Mouse (Mus musculus) forebrain, embryonic 15.5 days (tissue): ENCODE results near the gene Angpt4. TPM values are rescaled to one million over a fixed set of nuclear protein-coding genes. Genes with fewer than 3 reads are reported as not detected.
A peak's percentile ranks its signal among the peaks of the same experiment; 100 is the strongest.

Experiments
- ATAC-seq: fragments of 200-750 bp; cut with Nextera tagmentation; replicated peaks from 2 replicates; pipeline ENCODE4 v1.8.0; 2017; ENCODE audit warnings: mild to moderate bottlenecking, moderate TSS enrichment, moderate library complexity
- H3K27ac ChIP-seq: fragments of 300-500 bp; sonication (generic); replicated peaks from 2 replicates; pipeline ENCODE4 v1.5.1; 2015; ENCODE audit warnings: mild to moderate bottlenecking, inconsistent platforms
- H3K27me3 ChIP-seq: fragments of 300-500 bp; sonication (generic); 2 replicates; pipeline ENCODE4 v1.6.1; 2015; ENCODE audit warnings: inconsistent platforms
- H3K36me3 ChIP-seq: fragments of 300-500 bp; sonication (generic); 2 replicates; pipeline ENCODE4 v1.6.1; 2015; ENCODE audit warnings: mild to moderate bottlenecking, inconsistent platforms
- H3K4me1 ChIP-seq: fragments of 300-500 bp; sonication (generic); 2 replicates; pipeline ENCODE4 v1.6.1; 2015; ENCODE audit warnings: inconsistent platforms
- H3K4me2 ChIP-seq: fragments of 300-500 bp; sonication (generic); replicated peaks from 2 replicates; pipeline ENCODE4 v1.6.1; 2015; ENCODE audit warnings: mild to moderate bottlenecking, inconsistent platforms
- H3K4me3 ChIP-seq: fragments of 300-500 bp; sonication (generic); 2 replicates; pipeline ENCODE4 v1.5.1; 2015; ENCODE audit warnings: mild to moderate bottlenecking, inconsistent platforms
- H3K9ac ChIP-seq: fragments of 300-500 bp; sonication (generic); replicated peaks from 2 replicates; pipeline ENCODE4 v1.6.1; 2015; ENCODE audit warnings: mild to moderate bottlenecking, inconsistent platforms
- H3K9me3 ChIP-seq: fragments of 300-500 bp; sonication (generic); 2 replicates; pipeline ENCODE4 v1.6.1; 2016; ENCODE audit warnings: inconsistent platforms
- WGBS: fragments of 180-500 bp; shearing (Covaris S2); methylation state at CpG from one replicate; pipeline ENCODE4 v1.1.7; 2015; ENCODE audit warnings: mixed read lengths; 5-methylcytosine and 5-hydroxymethylcytosine counted together
- polyA plus RNA-seq: library from polyadenylated mRNA; unstranded; fragments of >200 nt; fragmentation: Nextera tagmentation; extraction: Ambion mirVana; gene quantifications from 2 replicates; pipeline ENCODE4 v1.2.1, GENCODE M21; 2015

The Angpt4 gene
- polyA plus RNA-seq, 1 experiment from 2014 or later, result not detected

DNA sequence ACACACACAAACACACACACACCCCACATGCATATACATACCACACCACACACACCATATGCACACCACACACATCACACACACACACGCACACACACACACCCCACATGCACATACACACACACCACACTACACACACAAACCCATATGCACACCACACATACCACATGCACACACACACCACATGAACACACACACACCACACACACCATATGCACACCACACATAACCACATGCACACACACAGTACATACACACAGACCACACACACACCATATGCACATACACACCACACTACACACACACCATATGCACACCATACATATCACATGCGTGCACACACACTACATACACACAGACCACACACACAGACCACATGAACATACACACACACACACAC lies 36.6 kb downstream of the Angpt4 start:
- 98% methylated on average over 2 of the region's 2 CpGs for WGBS
- Histone ChIP-seq H3K27ac (no peak overlapping the region), H3K9me3 (no peaks in the 10 kb centered on the region), H3K4me3 (no peak overlapping the region), H3K4me1 (no peaks in the 10 kb centered on the region), H3K4me2 (no peak overlapping the region), H3K36me3 (no peaks in the 10 kb centered on the region), H3K27me3 (no peaks in the 10 kb centered on the region), H3K9ac (no peak overlapping the region)
- no peak for ATAC-seq

DNA sequence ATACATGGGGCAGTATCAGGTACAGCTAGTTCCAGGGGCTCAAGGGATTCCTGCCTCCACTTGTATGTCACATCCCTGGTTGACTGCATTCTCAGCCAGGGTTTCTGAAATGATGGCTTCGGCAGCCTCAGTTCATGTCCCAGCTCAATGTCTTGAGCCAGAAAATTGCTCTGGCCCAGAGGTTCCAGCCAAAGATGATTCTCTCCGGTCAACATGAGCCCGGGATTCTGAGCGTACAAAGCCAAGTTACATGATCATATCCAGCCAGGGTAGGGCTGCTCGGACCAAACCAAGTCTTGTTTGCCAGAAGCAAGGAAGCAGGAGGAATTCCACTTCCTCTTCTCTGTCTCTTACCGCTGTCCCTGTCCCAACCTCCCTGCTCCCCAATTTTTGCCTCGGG lies 37.3 kb downstream of the Angpt4 start:
- no peak overlapping the region for H3K9ac ChIP-seq
- no peaks in the 10 kb centered on the region for H3K4me1 ChIP-seq
- 85% methylated on average over 7 of the region's 7 CpGs for WGBS
- H3K4me3 ChIP-seq, result no peak overlapping the region
- H3K36me3 ChIP-seq, result no peaks in the 10 kb centered on the region
- no peak overlapping the region for H3K4me2 ChIP-seq
- H3K9me3 ChIP-seq, result no peaks in the 10 kb centered on the region
- no peak for ATAC-seq
- no peaks in the 10 kb centered on the region for H3K27me3 ChIP-seq
- H3K27ac ChIP-seq, result no peak overlapping the region

DNA sequence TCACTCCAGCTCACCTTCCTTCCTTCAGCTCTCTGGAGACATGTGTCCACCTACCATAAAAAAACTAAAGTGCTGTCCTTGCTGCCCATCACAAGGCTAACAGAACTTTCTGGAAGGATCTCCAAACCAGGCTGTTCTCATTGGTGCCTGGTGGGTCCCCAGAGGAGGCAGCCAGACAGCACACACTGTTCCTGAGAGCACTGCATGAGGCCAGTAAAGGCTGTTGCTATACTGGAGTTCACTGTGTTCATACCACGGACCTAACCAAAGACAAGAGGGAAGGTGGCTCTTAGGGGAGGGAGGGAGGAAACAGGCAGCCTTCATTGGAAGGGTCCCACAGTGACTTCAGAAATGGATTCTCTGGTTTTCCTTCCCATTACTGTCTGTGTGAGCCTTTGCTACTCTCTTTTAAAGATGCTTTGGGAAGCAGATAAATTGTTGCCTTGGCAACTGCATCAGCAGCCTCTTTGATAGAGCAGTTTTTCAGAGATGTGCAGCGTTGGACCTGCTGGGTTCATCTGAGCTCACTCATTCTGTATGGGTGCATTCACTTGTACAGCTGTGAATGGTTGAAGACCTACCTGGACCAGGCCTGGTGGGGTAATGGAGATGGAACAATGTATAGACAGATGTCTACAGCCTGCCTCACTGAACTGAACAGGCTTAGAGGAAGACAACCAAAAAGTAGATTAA lies 38.2 kb downstream of the Angpt4 start:
- no peaks in the 10 kb centered on the region for H3K36me3 ChIP-seq
- ATAC-seq, result peak; percentile 71
- H3K27ac ChIP-seq, result peak overlapping the region; percentile 38; the same call in 1 of the 2 replicates
- H3K4me3 ChIP-seq, result no peak overlapping the region
- H3K4me1 ChIP-seq, result no peaks in the 10 kb centered on the region
- H3K4me2 ChIP-seq, result no peak overlapping the region
- H3K9me3 ChIP-seq, result no peaks in the 10 kb centered on the region
- no peaks in the 10 kb centered on the region for H3K27me3 ChIP-seq
- 48% methylated on average over 2 of the region's 2 CpGs for WGBS
- no peak overlapping the region for H3K9ac ChIP-seq

DNA sequence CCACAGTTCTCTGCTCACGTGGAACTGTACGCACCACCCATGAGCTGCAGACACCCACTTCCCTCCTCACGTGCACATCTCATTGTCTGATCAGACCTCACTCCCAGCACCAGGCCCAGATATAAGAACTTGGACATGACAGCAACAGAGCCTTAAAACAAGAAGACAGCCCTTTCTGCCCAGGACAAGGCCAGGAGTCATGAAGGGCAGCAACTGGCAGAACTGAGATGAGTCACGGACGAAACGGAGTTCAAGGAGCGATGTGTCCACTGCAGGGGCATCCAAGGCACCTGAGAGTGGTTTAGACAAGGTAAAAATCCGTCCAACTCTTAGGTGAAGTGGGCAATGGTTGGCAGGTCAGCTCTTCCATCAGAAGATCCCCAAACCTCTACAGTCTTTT lies 42.7 kb downstream of the Angpt4 start:
- Histone ChIP-seq H3K9me3 (no peaks in the 10 kb centered on the region), H3K9ac (no peak overlapping the region), H3K4me3 (no peak overlapping the region), H3K4me2 (no peak overlapping the region), H3K27ac (no peak overlapping the region), H3K27me3 (no peaks in the 10 kb centered on the region), H3K4me1 (peaks cover 6% of the 10 kb centered on the region), H3K36me3 (no peaks in the 10 kb centered on the region)
- ATAC-seq, result no peak
- WGBS, result 89% methylated on average over 8 of the region's 8 CpGs

DNA sequence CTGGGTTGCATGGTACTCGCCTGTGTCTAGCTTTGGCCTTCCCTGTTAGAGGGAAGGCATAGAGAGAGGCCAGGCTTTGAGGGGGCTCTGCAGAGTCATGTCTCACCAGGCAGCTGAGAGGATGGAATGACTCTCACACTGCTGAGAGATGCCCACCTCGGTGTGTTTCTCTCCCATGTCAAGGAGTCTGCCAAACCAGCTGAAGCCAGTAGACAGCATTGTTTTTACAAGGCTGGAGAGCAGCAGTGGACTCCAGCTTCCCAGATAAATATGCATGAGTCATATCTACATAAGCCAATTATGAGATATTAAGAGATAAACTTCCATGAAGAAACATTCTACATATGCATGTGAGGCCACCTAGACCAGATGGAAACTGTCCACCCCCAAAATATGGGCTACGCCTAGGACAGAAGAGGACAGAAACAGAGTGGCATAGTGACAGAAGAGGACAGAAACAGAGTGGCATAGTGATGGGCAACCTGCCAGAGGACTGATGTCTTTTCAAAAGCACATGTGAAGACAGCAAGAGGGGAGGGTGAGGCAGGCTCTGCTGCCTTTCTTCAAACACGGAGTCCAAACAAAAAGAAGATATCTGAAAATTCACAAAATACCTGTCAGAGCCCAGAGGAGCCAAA lies 45.6 kb downstream of the Angpt4 start:
- no peak for ATAC-seq
- no peak overlapping the region for H3K4me3 ChIP-seq
- H3K27me3 ChIP-seq, result no peaks in the 10 kb centered on the region
- no peak overlapping the region for H3K9ac ChIP-seq
- no peaks in the 10 kb centered on the region for H3K36me3 ChIP-seq
- H3K4me2 ChIP-seq, result no peak overlapping the region
- peaks cover 9% of the 10 kb centered on the region for H3K4me1 ChIP-seq
- no peaks in the 10 kb centered on the region for H3K9me3 ChIP-seq
- WGBS, result 64% methylated on average over 4 of the region's 4 CpGs
- peak overlapping the region; percentile 37; the same call in 1 of the 2 replicates for H3K27ac ChIP-seq

DNA sequence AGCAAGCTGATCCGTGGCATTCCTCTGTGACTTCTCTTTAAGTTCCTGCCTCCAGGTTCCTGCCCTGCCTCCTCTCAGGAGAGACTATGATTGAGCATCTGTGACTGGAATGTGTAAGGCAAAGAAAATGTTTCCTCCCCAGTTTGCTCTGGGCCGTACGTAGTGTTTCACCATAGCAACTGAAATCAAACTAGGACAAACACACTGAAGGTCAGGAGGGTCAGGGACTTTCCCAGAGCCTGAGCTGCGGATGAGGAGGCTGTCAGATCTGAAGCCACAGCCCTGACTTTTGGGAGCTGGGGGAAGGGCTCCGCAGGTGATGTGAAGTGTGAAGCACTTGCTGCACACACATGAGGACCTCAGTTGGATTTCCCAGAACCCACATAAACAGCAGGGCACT lies 48.3 kb downstream of the Angpt4 start:
- no peak for ATAC-seq
- no peaks in the 10 kb centered on the region for H3K36me3 ChIP-seq
- no peak overlapping the region for H3K4me3 ChIP-seq

DNA sequence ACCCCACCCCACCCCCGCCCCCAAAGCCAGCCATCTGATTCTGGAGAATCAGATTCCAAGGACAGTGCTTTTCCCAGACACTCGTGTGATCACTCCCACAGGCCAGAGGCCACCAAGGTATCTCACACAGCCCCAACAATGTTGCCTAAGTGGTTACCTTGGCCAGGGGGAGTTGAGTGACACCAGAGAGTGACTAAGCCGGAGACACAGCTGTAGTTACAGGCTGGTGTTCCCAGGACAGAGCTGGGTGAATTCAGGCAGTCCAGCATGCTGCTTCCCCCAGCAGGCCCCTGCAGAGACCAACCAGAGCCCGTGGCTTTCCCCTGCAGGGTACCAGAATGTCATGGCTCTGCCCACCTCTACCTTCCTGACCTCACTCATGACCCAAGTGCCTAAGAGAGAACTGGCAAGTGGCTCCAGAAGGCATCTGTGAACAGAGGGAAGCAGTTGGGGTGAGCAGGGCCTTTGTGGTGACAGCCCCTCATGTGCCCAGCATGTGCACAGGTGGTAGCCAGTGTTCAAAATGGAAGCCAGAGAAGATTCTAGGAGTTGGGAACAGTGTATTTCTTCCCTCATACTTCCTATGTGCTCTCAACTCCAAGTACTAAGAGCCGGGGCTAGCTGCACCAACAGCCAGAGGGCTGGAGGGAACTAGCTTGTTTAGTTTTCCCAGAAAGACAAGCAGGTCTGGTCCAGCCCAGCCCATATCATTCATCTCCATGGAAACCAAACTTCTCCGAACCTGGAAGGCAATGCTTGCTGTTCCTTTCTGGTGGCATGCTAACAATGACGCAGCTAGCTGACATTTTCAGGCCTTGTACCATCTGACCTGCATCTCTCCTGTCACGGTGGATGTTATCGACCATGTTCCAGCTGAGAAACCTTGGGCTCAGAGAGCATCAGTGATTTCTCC lies 50.5 kb downstream of the Angpt4 start:
- H3K4me2 ChIP-seq, result no peak overlapping the region
- H3K36me3 ChIP-seq, result no peaks in the 10 kb centered on the region
- no peaks in the 10 kb centered on the region for H3K27me3 ChIP-seq
- H3K27ac ChIP-seq, result 0 out of 2 replicates have a peak overlapping the region, but pooled peaks have one; percentile 44
- H3K9ac ChIP-seq, result no peak overlapping the region
- H3K4me1 ChIP-seq, result peaks cover 36% of the 10 kb centered on the region
- 38% methylated on average over 9 of the region's 9 CpGs for WGBS
- no peak for ATAC-seq
- H3K9me3 ChIP-seq, result no peaks in the 10 kb centered on the region
- H3K4me3 ChIP-seq, result no peak overlapping the region

More for the DNA sequence above, 48.3 kb downstream of the Angpt4 start:
- Histone ChIP-seq H3K4me2 (no peak overlapping the region), H3K9me3 (no peaks in the 10 kb centered on the region), H3K27me3 (no peaks in the 10 kb centered on the region), H3K4me1 (peaks cover 31% of the 10 kb centered on the region), H3K9ac (no peak overlapping the region), H3K27ac (no peak overlapping the region)
- 53% methylated on average over 5 of the region's 5 CpGs for WGBS

DNA sequence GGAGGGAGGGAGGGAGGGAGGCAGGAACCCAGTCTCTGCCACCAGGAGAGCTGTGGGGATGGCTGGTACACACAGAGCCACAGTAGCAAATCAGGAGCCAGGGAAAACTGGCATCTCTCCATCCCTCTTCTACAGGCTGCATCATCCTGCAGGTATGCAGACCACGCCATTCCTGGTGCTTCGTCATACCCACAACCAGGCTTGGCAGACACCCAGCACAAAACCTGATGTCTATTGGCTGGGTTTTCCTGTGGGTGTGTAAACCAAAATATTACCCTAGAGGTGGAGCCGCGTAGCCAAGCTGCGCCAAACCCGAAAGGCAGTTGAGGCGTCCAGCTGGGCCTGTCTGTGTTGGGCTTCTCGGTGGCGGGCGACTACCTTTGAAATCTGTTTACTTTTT lies 51.5 kb downstream of the Angpt4 start:
- peak; percentile 60 for ATAC-seq
- H3K27me3 ChIP-seq, result no peaks in the 10 kb centered on the region
- H3K36me3 ChIP-seq, result no peaks in the 10 kb centered on the region
- H3K4me3 ChIP-seq, result no peak overlapping the region
- peaks cover 42% of the 10 kb centered on the region for H3K4me1 ChIP-seq
- no peaks in the 10 kb centered on the region for H3K9me3 ChIP-seq
- WGBS, result 30% methylated on average over 10 of the region's 10 CpGs
- H3K4me2 ChIP-seq, result no peak overlapping the region
- no peak overlapping the region for H3K9ac ChIP-seq
- H3K27ac ChIP-seq, result peak overlapping the region; percentile 31

DNA sequence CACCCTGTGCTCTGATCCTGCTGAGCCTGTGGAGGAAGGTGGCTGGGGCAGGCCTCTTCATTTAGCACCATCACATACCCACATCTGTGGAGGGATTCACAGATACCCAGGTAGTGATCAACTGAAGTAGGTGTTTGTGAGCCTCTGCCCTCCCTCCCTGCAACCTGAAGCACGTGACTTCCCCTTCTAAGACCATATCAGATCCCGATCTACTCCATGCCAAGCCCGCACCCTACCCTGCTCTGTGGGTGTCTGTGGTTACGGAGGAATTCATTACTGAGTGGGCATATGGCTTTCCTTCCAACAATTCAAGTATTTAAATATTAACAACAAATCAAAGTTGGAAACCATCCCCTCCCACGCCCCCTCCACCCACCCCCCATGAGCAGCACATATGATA lies 52.3 kb downstream of the Angpt4 start:
- H3K9ac ChIP-seq, result no peak overlapping the region
- H3K4me3 ChIP-seq, result no peak overlapping the region
- no peaks in the 10 kb centered on the region for H3K9me3 ChIP-seq
- WGBS, result 78% methylated on average over 5 of the region's 5 CpGs
- H3K27me3 ChIP-seq, result no peaks in the 10 kb centered on the region
- H3K27ac ChIP-seq, result no peak overlapping the region
- H3K4me2 ChIP-seq, result no peak overlapping the region
- H3K4me1 ChIP-seq, result peaks cover 51% of the 10 kb centered on the region
- H3K36me3 ChIP-seq, result no peaks in the 10 kb centered on the region
- no peak for ATAC-seq

DNA sequence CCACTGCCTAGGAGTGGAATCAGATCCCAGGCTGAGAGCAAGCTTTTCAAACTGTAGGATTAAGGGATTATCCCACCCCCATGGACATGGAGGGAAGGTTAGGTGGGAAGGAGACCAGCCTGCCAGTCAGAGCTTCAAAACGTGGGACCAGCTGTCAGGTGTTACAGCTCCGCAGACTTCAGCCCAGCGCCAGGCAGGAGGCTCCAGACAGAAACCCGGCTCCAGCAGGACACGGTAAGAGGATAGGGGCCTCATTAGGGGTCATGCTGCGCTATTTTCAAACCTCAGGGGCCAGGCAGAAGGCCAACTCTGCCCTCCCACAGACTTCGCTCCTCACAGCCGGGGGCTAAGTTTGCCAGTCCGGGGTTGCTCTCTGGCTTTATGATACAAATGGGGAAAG lies 53.0 kb downstream of the Angpt4 start:
- H3K4me2 ChIP-seq, result no peak overlapping the region
- no peak overlapping the region for H3K4me3 ChIP-seq
- H3K9me3 ChIP-seq, result no peaks in the 10 kb centered on the region
- H3K36me3 ChIP-seq, result no peaks in the 10 kb centered on the region
- H3K27me3 ChIP-seq, result no peaks in the 10 kb centered on the region
- 4% methylated on average over 9 of the region's 9 CpGs for WGBS
- peak overlapping the region; percentile 16 for H3K27ac ChIP-seq
- ATAC-seq, result no peak
- peaks cover 58% of the 10 kb centered on the region for H3K4me1 ChIP-seq
- no peak overlapping the region for H3K9ac ChIP-seq

DNA sequence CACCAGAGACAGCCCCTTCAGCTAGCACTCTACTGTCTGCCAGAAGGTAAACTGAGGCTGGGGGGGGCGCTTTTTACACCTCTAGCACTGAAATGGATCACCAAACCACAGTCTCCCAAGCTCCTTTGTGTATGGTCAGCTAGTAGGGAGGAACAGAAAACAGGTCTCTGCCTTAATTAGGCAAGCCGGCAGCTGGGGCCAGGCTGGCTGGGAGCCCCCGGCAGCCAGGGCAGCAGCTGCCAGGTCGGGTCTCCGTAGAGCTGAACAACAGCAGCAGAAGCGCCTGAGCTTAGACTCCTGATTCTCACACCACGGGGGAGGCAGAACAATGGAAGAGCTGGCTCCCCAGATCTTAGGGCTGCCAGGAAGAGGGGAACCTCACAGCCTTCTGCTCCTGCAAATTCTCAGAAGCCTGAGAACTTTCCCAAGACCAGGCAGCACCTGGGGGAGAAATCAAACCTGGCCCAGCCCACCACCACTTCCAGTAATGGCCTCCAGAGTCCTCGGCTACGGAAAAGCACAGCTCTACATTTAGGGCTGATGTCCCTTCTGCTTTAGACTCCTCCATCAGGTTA lies 56.3 kb downstream of the Angpt4 start:
- no peaks in the 10 kb centered on the region for H3K36me3 ChIP-seq
- H3K27ac ChIP-seq, result peak overlapping the region; percentile 66
- H3K4me2 ChIP-seq, result peak overlapping the region; percentile 38
- no peak overlapping the region for H3K9ac ChIP-seq
- H3K9me3 ChIP-seq, result no peaks in the 10 kb centered on the region
- peaks cover 75% of the 10 kb centered on the region for H3K4me1 ChIP-seq
- peak overlapping the region; percentile 18; the same call in 1 of the 2 replicates for H3K4me3 ChIP-seq
- WGBS, result 10% methylated on average over 9 of the region's 9 CpGs
- H3K27me3 ChIP-seq, result no peaks in the 10 kb centered on the region
- ATAC-seq, result no peak

DNA sequence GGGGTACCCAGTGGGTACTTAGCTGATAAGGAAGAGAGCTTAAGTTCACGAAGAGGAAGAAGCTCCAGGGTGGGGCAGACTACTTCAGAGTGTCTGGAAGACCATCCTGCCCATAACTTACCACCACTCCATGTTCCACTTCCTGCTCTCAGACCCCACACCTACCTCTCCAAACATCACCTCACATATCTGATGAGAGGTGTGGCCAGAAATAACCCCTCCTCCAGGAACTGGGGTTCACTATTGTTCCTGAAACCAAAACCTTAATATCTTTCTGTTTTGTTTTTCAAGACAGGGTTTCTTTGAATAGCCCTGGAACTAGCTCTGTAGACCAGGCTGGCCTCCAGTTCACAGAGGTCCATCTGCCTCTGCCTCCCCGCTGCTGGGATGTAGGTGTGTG lies 56.8 kb downstream of the Angpt4 start:
- 72% methylated on average over 2 of the region's 2 CpGs for WGBS
- Histone ChIP-seq H3K27me3 (no peaks in the 10 kb centered on the region), H3K4me1 (peaks cover 73% of the 10 kb centered on the region), H3K9ac (no peak overlapping the region), H3K4me3 (no peak overlapping the region), H3K9me3 (no peaks in the 10 kb centered on the region), H3K27ac (peak overlapping the region; percentile 66), H3K36me3 (no peaks in the 10 kb centered on the region), H3K4me2 (peak overlapping the region; percentile 38)
- ATAC-seq, result no peak
